Mouse (Mus musculus) kidney, adult 2 months (tissue): ENCODE measurements around the gene Usp17lc.

Source experiments
- CTCF ChIP-seq: fragments of 200-500 bp; conservative IDR thresholded peaks from 2 replicates; pipeline ENCODE4 v1.5.1; 2011; ENCODE audit warnings: low read depth, mild to moderate bottlenecking, control low read depth, low read length, moderate library complexity, mixed read lengths; ENCODE audit not compliant: insufficient read depth, insufficient read length
- POLR2A ChIP-seq: fragments of 200-500 bp; IDR thresholded peaks from one replicate; pipeline ENCODE4 v1.6.1; 2011; ENCODE audit warnings: low read depth, low read length, control low read depth

GRCm38 (mm10) chr7:103448746-103449145 is 33.9 kb downstream of the Usp17lc start, which contains the start of gene Olfr606:
- TF ChIP-seq POLR2A (no peak), CTCF (no peak)
